Mouse (Mus musculus) cerebellum, adult 11-12 months (tissue): ENCODE measurements around the gene Acsl5.

Experiments used
- DNase-seq: peaks from one replicate; pipeline ENCODE4 v3.0.0; 2022

Gene Acsl5

DNA sequence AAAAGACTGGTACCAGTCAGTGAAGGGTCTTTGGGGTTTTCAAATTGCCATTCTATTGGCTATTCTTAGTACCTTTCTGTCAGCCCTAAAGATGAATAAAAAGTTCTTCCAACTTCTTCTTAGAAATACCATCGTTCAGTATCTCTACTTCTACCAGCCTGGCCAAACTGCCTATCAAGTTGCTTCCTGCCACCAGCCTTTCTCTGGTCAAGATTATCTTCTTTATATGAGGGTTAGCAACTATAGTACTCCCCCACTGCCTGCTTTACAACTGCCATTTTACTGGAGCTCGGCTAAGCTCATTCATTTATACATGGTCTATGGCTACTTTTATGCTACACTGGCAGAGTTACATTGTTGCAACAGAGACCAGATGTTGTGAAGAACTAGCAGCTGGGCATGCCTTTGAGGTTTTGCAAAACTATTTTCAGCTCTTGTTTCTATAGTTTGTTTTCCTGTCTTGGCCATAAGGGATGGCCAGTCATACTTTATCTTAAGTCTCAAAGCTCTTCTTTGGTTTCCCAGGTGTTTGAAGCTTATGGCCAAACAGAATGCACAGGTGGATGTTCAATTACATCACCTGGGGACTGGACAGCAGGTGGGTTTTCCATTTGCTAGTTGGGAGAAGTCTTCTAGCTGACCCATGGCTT, 39.0 kb downstream of the Acsl5 start:
- DNase-seq: no peak

DNA sequence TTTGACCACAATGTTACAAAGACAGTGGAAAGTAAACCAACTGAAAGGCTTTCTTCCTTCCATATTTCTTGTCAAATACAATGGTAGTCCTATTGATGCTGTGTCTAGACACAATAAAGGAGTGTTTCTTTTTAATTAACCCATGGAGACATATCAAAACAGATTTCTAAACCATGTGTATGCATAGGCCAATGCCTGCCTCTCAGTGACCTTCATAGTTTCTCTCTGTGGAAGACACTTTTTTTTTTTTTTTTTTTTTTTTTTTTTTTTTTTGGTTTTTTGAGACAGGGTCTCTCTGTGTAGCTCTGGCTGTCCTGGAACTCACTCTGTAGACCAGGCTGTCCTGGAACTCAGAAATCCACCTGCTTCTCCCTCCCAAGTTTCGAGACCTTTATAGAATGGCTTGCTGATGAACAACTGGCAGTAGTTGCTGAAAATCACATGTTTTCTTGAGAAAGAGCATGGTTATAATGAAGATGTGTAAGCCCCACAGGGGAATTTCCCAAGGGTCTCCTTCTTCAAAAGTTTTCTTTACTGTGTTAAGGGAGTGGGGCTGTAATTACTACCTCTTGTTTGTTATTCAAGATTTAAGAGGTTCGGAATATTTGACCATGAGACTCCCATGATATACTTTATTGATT, 40.6 kb downstream of the Acsl5 start:
- DNase-seq: no peak

GRCm38 (mm10) chr19:55293175-55293574, 41.4 kb downstream of the Acsl5 start:
- DNase-seq: no peak

- DNase-seq: no peak
Observed at GRCm38 (mm10) chr19:55295075-55295474, 43.3 kb downstream of the Acsl5 start.

GRCm38 (mm10) chr19:55295556-55295955, 43.8 kb downstream of the Acsl5 start:
- no peak for DNase-seq

GRCm38 (mm10) chr19:55296301-55296700, 44.6 kb downstream of the Acsl5 start:
- no peak for DNase-seq

DNA sequence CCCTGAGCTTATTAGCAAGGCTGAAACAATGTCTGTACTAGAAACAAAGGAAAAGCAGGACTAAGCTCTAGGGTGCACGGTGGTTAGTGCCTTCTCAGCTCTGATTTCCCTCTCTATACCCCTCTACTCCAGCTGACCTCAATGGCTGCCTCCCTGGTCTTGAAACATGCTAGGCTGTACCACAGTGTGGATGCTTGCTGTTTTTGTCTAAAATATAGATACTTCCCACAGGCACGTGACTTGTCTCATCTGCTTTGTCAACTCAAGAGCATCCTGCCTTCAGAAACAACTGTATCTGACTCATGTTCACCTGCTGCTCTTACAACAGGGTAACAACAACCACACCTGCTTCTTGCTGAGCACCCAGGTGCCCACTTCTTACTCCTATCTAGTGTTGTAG, 45.8 kb downstream of the Acsl5 start:
- DNase-seq: no peak

- DNase-seq: no peak
Observed at GRCm38 (mm10) chr19:55297961-55298360, 46.2 kb downstream of the Acsl5 start.

- DNase-seq: no peak
Observed at GRCm38 (mm10) chr19:55299378-55299777, 47.6 kb downstream of the Acsl5 start.

GRCm38 (mm10) chr19:55300525-55300924, 48.8 kb downstream of the Acsl5 start:
- DNase-seq: no peak

GRCm38 (mm10) chr19:55305024-55305423, 53.3 kb downstream of the Acsl5 start:
- DNase-seq: no peak

DNA sequence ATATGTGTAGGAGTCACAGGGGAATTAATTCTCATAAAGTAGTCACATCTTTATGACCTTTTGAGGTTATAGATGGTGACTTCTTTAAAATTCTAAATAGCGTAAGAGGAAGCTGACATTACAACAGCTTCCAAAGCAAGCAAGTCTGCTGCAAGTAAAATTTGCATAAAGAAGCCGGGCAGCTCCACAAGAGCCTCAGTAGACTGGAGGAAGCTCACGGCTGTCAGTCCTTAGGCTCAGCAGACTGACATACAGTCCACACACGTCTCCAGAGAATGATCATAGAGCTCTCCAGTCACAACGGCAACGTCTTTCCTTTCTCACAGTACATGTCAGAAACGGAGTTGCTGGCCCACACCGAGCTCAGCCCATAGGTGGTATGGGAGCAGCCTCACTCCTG, 60.1 kb downstream of the Acsl5 start:
- DNase-seq: no peak

DNA sequence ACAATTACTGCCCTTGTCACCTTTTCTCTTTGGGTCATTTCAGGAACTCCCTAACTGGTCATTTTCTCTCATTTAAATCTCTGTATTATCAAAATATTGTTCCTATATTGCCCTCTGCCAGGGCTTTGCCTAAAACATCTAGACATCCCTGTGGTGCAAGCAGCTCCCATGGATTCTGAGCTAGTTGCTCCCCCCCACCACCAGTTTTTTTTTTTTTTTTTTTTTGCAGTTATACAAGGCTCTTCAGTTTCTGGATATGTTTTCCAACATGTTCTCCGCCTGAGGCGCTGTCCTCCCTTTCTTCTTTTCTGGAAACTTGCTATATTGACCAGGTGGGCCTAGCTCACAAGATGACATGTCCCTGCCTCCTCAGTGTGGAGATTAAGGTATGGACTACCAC, 61.9 kb downstream of the Acsl5 start:
- DNase-seq: no peak

DNA sequence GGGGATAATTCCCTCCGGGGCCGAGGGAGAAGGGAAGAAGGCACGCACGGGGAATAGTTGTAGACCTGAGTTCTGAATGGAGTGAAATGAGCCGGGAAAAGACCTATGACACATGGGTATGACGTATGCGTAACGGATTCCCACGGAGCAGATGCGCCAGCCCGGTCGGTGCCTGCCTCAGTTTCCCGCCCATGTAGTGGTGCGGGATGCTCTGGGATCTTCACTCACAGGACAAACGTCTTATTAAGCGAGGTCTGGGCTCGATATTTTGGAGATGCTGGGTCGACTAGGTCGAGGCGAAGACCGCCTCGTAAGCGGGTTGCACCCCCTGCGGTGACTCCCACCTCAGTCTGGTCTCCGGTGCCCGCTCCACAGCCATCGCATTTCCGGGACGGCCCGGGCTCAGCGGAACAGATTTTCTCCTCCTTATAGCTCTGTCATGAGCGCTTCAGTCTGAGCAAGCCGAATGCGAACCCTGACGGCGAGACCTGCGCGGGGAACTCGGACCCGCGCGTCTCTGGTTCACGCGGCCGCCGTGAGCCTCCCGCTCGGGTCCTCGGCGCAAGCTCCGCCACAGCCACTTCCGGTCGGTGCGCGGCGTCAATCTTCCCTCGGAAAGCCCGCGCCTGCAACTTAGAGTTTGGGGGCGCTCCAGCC, 63.8 kb downstream of the Acsl5 start, which contains the start of gene Zdhhc6:
Zdhhc6 (minus strand) TSS at position 581 of the 657 bp plus-strand sequence.
- DNase-seq: peak; percentile 81

GRCm38 (mm10) chr19:55316109-55316714, 64.5 kb downstream of the Acsl5 start, which contains the start of gene Vti1a:
Gene Vti1a (plus strand): TSS chr19:55316295.
- peak; percentile 88 for DNase-seq

DNA sequence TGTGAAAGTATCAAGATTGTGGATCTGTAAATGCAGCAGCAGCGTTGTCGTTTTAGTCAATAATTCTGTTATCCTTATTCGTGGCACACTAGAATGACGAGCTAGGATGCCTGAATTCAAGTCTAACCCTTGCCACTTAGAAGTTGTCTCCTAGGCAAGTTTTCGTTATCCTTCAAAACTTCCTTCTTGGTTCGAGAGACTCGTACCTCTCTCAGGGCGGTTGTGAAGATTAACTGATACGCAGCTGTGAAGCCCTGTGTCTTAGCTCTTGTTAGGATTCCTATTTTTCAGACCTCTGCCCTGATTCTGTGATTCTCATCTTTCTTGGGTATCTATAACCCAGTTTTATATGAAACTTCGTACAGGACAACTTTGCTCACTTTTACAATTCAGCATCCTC, 65.2 kb downstream of the Acsl5 start:
- DNase-seq: no peak

- DNase-seq: no peak
Observed at GRCm38 (mm10) chr19:55319036-55319435, 67.3 kb downstream of the Acsl5 start.

DNA sequence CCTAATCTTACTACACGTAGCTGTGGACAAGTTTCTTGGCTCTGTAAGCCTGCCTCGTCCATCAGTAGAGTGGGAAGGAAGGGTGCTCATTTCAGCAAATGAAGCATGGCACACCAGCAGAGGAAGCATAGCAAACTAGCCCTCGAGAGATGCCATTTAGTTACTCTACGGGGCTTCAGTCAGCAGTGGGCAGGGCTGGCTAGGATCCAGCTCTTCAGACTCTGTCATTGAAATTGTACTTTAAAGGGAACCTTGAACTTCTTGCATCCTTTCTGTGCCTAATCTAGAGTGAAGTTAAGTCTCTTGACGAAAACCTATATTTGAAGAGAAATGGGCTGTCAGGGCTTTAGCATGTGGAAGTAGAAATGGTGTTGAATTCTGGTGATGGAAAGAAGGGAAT, 67.8 kb downstream of the Acsl5 start:
- no peak for DNase-seq

DNA sequence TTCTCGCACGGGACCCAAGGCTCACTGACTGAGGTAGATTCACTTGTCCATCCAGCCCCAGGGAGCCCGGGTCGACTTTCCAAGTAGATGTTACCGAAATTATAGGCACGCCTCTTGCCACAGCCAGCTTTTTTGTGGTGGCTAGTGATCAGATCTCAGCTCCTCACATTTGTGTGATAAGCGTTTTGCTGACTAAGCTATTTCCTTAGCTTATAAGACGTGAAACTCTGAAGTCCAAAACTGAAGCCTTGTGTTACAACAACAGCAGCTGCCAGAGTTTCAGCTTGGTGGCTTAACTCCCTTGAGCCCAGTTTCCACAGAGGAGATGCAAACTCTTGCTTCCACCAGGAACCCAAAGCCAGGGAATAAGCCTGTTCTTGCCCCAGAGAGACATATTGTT, 70.9 kb downstream of the Acsl5 start:
- no peak for DNase-seq

DNA sequence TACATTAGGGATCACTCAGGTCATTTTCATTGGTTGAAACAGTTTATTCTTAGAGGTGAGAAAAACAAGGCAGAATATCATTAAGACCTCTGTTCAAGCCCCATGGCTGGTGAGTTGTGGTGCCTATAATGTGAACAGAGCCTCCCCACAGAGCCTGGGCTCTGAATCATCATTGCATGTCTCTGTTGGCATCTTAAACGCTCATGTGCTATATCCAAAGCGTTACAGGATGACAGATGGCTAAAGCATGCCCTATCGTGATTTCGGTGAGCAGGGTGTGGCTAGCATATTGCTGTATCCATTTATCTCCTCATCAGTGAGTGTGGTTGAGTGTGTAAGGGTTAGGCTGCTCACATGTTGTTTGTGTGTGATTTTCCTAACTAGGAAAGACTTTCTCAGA, 75.8 kb downstream of the Acsl5 start:
- DNase-seq: no peak

- DNase-seq: no peak
Observed at GRCm38 (mm10) chr19:55331776-55332175, 80.0 kb downstream of the Acsl5 start.

GRCm38 (mm10) chr19:55332641-55333268, 81.0 kb downstream of the Acsl5 start:
- DNase-seq: peak; percentile 56

- no peak for DNase-seq
Observed at GRCm38 (mm10) chr19:55335881-55336280, 84.1 kb downstream of the Acsl5 start.
